Mouse (Mus musculus) hindbrain, postnatal 0 days (tissue): Measurements from ENCODE around the gene Mob3b. TPM values are rescaled to one million over a fixed set of nuclear protein-coding genes. Genes with fewer than 3 reads are reported as not detected.

ENCODE experiments used
- ATAC-seq: fragments of 200-750 bp; cut with Nextera tagmentation; 2 replicates; pipeline ENCODE4 v1.8.0; 2017; ENCODE audit warnings: mild to moderate bottlenecking, moderate TSS enrichment, moderate library complexity
- DNase-seq: peaks from one replicate; pipeline ENCODE4 v3.0.0-alpha.2; 2015; ENCODE audit warnings: low spot score
- H3K27ac ChIP-seq: fragments of 300-500 bp; sonication (generic); 2 replicates; pipeline ENCODE4 v1.5.1; 2014; ENCODE audit warnings: mild to moderate bottlenecking
- H3K27me3 ChIP-seq: fragments of 300-500 bp; sonication (generic); 2 replicates; pipeline ENCODE4 v1.6.1; 2014; ENCODE audit warnings: low read length, mixed read lengths; ENCODE audit not compliant: insufficient read depth
- H3K36me3 ChIP-seq: fragments of 300-500 bp; sonication (generic); 2 replicates; pipeline ENCODE4 v1.6.1; 2014; ENCODE audit warnings: low read length, mixed read lengths; ENCODE audit not compliant: insufficient read depth
- H3K4me1 ChIP-seq: fragments of 300-500 bp; sonication (generic); 2 replicates; pipeline ENCODE4 v1.6.1; 2014; ENCODE audit warnings: antibody characterized with exemption, low read length, mixed read lengths; ENCODE audit not compliant: insufficient read depth
- H3K4me2 ChIP-seq: fragments of 300-500 bp; sonication (generic); 2 replicates; pipeline ENCODE4 v1.6.1; 2014; ENCODE audit warnings: low read depth, mild to moderate bottlenecking, low read length, moderate library complexity, mixed read lengths
- H3K4me3 ChIP-seq: fragments of 300-500 bp; sonication (generic); 2 replicates; pipeline ENCODE4 v1.5.1; 2014; ENCODE audit warnings: low read length
- H3K9ac ChIP-seq: fragments of 300-500 bp; sonication (generic); replicated peaks from 2 replicates; pipeline ENCODE4 v1.6.1; 2014; ENCODE audit warnings: mild to moderate bottlenecking, low read length, moderate library complexity, mixed read lengths
- H3K9me3 ChIP-seq: fragments of 300-500 bp; sonication (generic); 2 replicates; pipeline ENCODE4 v1.6.1; 2016; ENCODE audit warnings: low read length, mixed read lengths
- CTCF ChIP-seq: IDR thresholded peaks from 2 replicates; pipeline ENCODE4 v1.5.1; 2016; ENCODE audit warnings: antibody characterized with exemption, control low read depth, low read depth
- WGBS: fragments of 180-500 bp; shearing (Covaris S2); extraction: QIAGEN DNeasy Blood & Tissue Kit; methylation state at CpG from one replicate; pipeline ENCODE4 v1.1.7; 2014; 5-methylcytosine and 5-hydroxymethylcytosine counted together
- polyA plus RNA-seq: library from polyadenylated mRNA; unstranded; fragments of >200 nt; fragmentation: Nextera tagmentation; extraction: Ambion mirVana; gene quantifications from 2 replicates; pipeline ENCODE4 v1.2.1, GENCODE M21; 2015
- total RNA-seq: library from RNA; depleted of rRNA; stranded (reverse); fragments of >200 nt; gene quantifications from 2 replicates; pipeline ENCODE4 v1.2.3, GENCODE M21; 2014

Mob3b gene
- total and polyA plus RNA-seq, 2 experiments from 2014 or later: 2.9 to 3.2 TPM

DNA sequence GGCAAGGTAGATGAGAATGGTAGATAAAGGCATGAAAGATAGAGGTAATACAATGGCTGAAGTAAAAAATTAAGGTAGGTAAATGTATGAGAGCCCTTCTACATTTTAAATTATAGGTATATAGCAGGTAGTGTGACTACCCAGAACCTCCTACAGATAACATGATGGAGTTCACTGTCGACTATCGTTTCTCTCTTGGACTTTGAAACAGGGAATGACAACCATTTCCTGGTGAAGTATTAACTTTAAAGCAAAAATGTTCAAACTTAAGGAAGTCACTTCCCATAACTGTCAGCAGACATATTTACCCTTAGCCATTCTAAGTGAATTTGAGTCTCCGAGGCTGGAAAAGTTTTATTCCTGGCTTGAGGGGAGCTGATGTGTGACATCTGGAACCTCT, 64.8 kb downstream of the Mob3b start:
- no peaks in the 10 kb centered on the region for H3K36me3 ChIP-seq
- H3K4me3 ChIP-seq: no peak overlapping the region
- H3K9me3 ChIP-seq: no peaks in the 10 kb centered on the region
- TF ChIP-seq CTCF: no peak
- H3K9ac ChIP-seq: no peak overlapping the region
- H3K27me3 ChIP-seq: no peaks in the 10 kb centered on the region
- WGBS: 83% methylated on average over 3 of the region's 3 CpGs
- no peak overlapping the region for H3K27ac ChIP-seq
- ATAC-seq (no peak), DNase-seq (no peak)
- H3K4me1 ChIP-seq: no peaks in the 10 kb centered on the region
- no peak overlapping the region for H3K4me2 ChIP-seq

DNA sequence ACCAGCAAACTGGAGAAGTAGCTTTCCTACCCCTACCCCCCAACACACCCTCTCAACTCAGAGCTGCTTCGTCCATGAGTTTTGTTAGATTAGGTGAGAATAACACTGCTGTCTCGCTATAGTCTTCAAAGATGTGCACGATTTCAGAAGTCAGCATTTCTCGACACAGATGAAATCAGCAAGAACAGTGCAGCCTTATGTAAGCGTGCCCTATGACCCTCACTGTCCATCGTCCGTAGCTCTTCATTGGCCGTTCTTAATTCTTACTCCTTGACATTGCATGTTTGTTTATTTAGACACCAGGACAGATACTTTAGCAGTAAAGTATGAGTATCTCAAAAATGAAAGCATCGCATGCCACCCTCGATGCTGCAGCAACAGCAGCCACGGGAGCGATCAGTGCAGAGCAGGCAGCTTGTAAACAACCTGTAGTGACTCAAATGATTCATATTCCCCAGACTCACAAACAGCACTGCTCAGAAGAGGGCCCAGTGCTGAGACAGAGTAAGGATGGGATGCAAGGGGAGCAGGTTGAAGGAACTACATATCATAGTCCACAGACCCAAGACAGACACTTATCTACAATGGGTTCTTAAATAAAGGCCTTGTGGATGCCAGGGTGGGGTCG, 66.0 kb downstream of the Mob3b start:
- no peaks in the 10 kb centered on the region for H3K4me1 ChIP-seq
- H3K9me3 ChIP-seq: no peaks in the 10 kb centered on the region
- no peaks in the 10 kb centered on the region for H3K36me3 ChIP-seq
- 85% methylated on average over 13 of the region's 13 CpGs for WGBS
- H3K27ac ChIP-seq: no peak overlapping the region
- H3K4me3 ChIP-seq: no peak overlapping the region
- no peak for TF ChIP-seq CTCF
- no peak for ATAC-seq
- H3K4me2 ChIP-seq: no peak overlapping the region
- H3K27me3 ChIP-seq: no peaks in the 10 kb centered on the region
- no peak for DNase-seq
- no peak overlapping the region for H3K9ac ChIP-seq

GRCm38 (mm10) chr4:35089321-35090316, 67.7 kb downstream of the Mob3b start:
- Histone ChIP-seq H3K9ac (no peak overlapping the region), H3K27ac (no peak overlapping the region), H3K9me3 (no peaks in the 10 kb centered on the region), H3K4me1 (no peaks in the 10 kb centered on the region), H3K36me3 (no peaks in the 10 kb centered on the region), H3K27me3 (no peaks in the 10 kb centered on the region), H3K4me3 (no peak overlapping the region), H3K4me2 (peak overlapping the region; percentile 2)
- 48% methylated on average over 14 of the region's 14 CpGs for WGBS
- TF ChIP-seq CTCF: no peak
- peak; percentile 68 for ATAC-seq
- DNase-seq: peak; percentile 57

GRCm38 (mm10) chr4:35086067-35086700, 71.1 kb downstream of the Mob3b start:
- 81% methylated on average over 7 of the region's 7 CpGs for WGBS
- DNase-seq: no peak
- no peak for TF ChIP-seq CTCF

GRCm38 (mm10) chr4:35084060-35084459, 73.2 kb downstream of the Mob3b start:
- DNase-seq: no peak
- H3K27ac ChIP-seq: no peak overlapping the region
- no peak overlapping the region for H3K9ac ChIP-seq
- WGBS: 89% methylated on average over 8 of the region's 8 CpGs
- no peaks in the 10 kb centered on the region for H3K9me3 ChIP-seq
- no peak overlapping the region for H3K4me2 ChIP-seq
- no peaks in the 10 kb centered on the region for H3K4me1 ChIP-seq
- no peak for TF ChIP-seq CTCF
- no peaks in the 10 kb centered on the region for H3K36me3 ChIP-seq
- H3K4me3 ChIP-seq: no peak overlapping the region
- no peak for ATAC-seq
- H3K27me3 ChIP-seq: no peaks in the 10 kb centered on the region

More at GRCm38 (mm10) chr4:35086067-35086700, 71.1 kb downstream of the Mob3b start:
- ATAC-seq: no peak
- no peak overlapping the region for H3K9ac ChIP-seq
- H3K27ac ChIP-seq: no peak overlapping the region
- H3K4me3 ChIP-seq: no peak overlapping the region
- H3K4me1 ChIP-seq: no peaks in the 10 kb centered on the region
- H3K9me3 ChIP-seq: no peaks in the 10 kb centered on the region
- no peak overlapping the region for H3K4me2 ChIP-seq
- no peaks in the 10 kb centered on the region for H3K27me3 ChIP-seq
- no peaks in the 10 kb centered on the region for H3K36me3 ChIP-seq

- WGBS: 73% methylated on average over 10 of the region's 10 CpGs
- Histone ChIP-seq H3K27ac (no peak overlapping the region), H3K4me1 (no peaks in the 10 kb centered on the region), H3K4me2 (no peak overlapping the region), H3K9ac (no peak overlapping the region), H3K4me3 (no peak overlapping the region), H3K9me3 (no peaks in the 10 kb centered on the region), H3K27me3 (no peaks in the 10 kb centered on the region), H3K36me3 (no peaks in the 10 kb centered on the region)
- ATAC-seq (no peak), DNase-seq (no peak)
- TF ChIP-seq CTCF: no peak
Observed at GRCm38 (mm10) chr4:35082476-35083114, 74.7 kb downstream of the Mob3b start.
